Mouse (Mus musculus) heart, postnatal 4 days (tissue): ENCODE data around the gene Gamt. TPM values are rescaled to one million over a fixed set of nuclear protein-coding genes. Genes with fewer than 3 reads are reported as not detected.

ENCODE experiments used
- DNase-seq: peaks from one replicate; pipeline ENCODE4 v3.0.0; 2021
- total RNA-seq, 2 experiments: library from RNA; stranded (reverse); gene quantifications; 2 replicates each; pipeline ENCODE4 v1.2.3; 2021

The Gamt gene
- total RNA-seq = 10 to 100 TPM; 18.5 to 23.4 TPM

- peak; percentile 99 for DNase-seq
Observed at GRCm38 (mm10) chr10:80260642-80261584, at the start of gene Gamt, which contains the start of gene Dazap1. Gene Gamt, minus strand, starts transcription at chr10:80261012. Gene Dazap1, plus strand, starts transcription at chr10:80261486.

GRCm38 (mm10) chr10:80304862-80305261 lies 44.0 kb upstream of the Gamt start:
- no peak for DNase-seq

- no peak for DNase-seq
Observed at GRCm38 (mm10) chr10:80304458-80304857, 43.6 kb upstream of the Gamt start.

- peak; percentile 86 for DNase-seq
Observed at GRCm38 (mm10) chr10:80302471-80302881, 41.7 kb upstream of the Gamt start.

GRCm38 (mm10) chr10:80302082-80302355 lies 41.2 kb upstream of the Gamt start:
- DNase-seq = no peak

- no peak for DNase-seq
Observed at GRCm38 (mm10) chr10:80301256-80302081, 40.7 kb upstream of the Gamt start.

- DNase-seq = no peak
Observed at GRCm38 (mm10) chr10:80300672-80301181, 39.9 kb upstream of the Gamt start.

- DNase-seq = no peak
Observed at GRCm38 (mm10) chr10:80299824-80300223, 39.0 kb upstream of the Gamt start.

GRCm38 (mm10) chr10:80299301-80299700 lies 38.5 kb upstream of the Gamt start:
- DNase-seq = no peak

- DNase-seq = peak; percentile 75
Observed at GRCm38 (mm10) chr10:80298571-80299281, 37.9 kb upstream of the Gamt start.

- DNase-seq = no peak
Observed at GRCm38 (mm10) chr10:80297526-80298133, 36.8 kb upstream of the Gamt start.

- no peak for DNase-seq
Observed at GRCm38 (mm10) chr10:80296824-80297223, 36.0 kb upstream of the Gamt start.

- DNase-seq = peak; percentile 73
Observed at GRCm38 (mm10) chr10:80295618-80296425, 35.0 kb upstream of the Gamt start, which contains the start of gene Apc2. Gene Apc2, plus strand, starts transcription at chr10:80295977.

- no peak for DNase-seq
Observed at GRCm38 (mm10) chr10:80294788-80295303, 34.0 kb upstream of the Gamt start.

- no peak for DNase-seq
Observed at GRCm38 (mm10) chr10:80294311-80294710, 33.5 kb upstream of the Gamt start.

- no peak for DNase-seq
Observed at GRCm38 (mm10) chr10:80293325-80293724, 32.5 kb upstream of the Gamt start.

GRCm38 (mm10) chr10:80292251-80293146 lies 31.7 kb upstream of the Gamt start, which contains the start of gene Rps15:
Gene Rps15, plus strand, starts transcription at chr10:80292453.
- DNase-seq = peak; percentile 97

GRCm38 (mm10) chr10:80288657-80289056 lies 27.8 kb upstream of the Gamt start:
- no peak for DNase-seq

GRCm38 (mm10) chr10:80288097-80288496 lies 27.3 kb upstream of the Gamt start:
- no peak for DNase-seq
